Mouse (Mus musculus) neural tube, embryonic 15.5 days (tissue): ENCODE measurements around the gene Rpgrip1l. TPM values are rescaled to one million over a fixed set of nuclear protein-coding genes. Genes with fewer than 3 reads are reported as not detected.

Experiments
- ATAC-seq: fragments of 200-750 bp; cut with Nextera tagmentation; 2 replicates; pipeline ENCODE4 v1.8.0; 2017; ENCODE audit warnings: mild to moderate bottlenecking, moderate TSS enrichment, moderate library complexity; ENCODE audit not compliant: low FRiP score
- H3K27ac ChIP-seq: fragments of 300-500 bp; sonication (generic); replicated peaks from 2 replicates; pipeline ENCODE4 v1.5.1; 2015; ENCODE audit warnings: mild to moderate bottlenecking, inconsistent platforms
- H3K27me3 ChIP-seq: fragments of 300-500 bp; sonication (generic); replicated peaks from 2 replicates; pipeline ENCODE4 v1.6.1; 2015; ENCODE audit warnings: inconsistent platforms
- H3K36me3 ChIP-seq: fragments of 300-500 bp; sonication (generic); 2 replicates; pipeline ENCODE4 v1.6.1; 2015; ENCODE audit warnings: inconsistent platforms
- H3K4me1 ChIP-seq: fragments of 300-500 bp; sonication (generic); 2 replicates; pipeline ENCODE4 v1.6.1; 2015; ENCODE audit warnings: inconsistent platforms
- H3K4me2 ChIP-seq: fragments of 300-500 bp; sonication (generic); 2 replicates; pipeline ENCODE4 v1.6.1; 2015; ENCODE audit warnings: inconsistent platforms, mild to moderate bottlenecking, moderate library complexity
- H3K4me3 ChIP-seq: fragments of 300-500 bp; sonication (generic); replicated peaks from 2 replicates; pipeline ENCODE4 v1.5.1; 2015; ENCODE audit warnings: mild to moderate bottlenecking, inconsistent platforms
- H3K9ac ChIP-seq: fragments of 300-500 bp; sonication (generic); replicated peaks from 2 replicates; pipeline ENCODE4 v1.6.1; 2015; ENCODE audit warnings: mild to moderate bottlenecking, inconsistent platforms
- H3K9me3 ChIP-seq: fragments of 300-500 bp; sonication (generic); replicated peaks from 2 replicates; pipeline ENCODE4 v1.6.1; 2016; ENCODE audit warnings: inconsistent platforms
- WGBS: fragments of 180-500 bp; shearing (Covaris S2); methylation state at CpG from one replicate; pipeline ENCODE4 v1.1.7; 2015; ENCODE audit warnings: mixed read lengths; 5-methylcytosine and 5-hydroxymethylcytosine counted together
- polyA plus RNA-seq: library from polyadenylated mRNA; unstranded; fragments of >200 nt; fragmentation: Nextera tagmentation; extraction: Ambion mirVana; gene quantifications from 2 replicates; pipeline ENCODE4 v1.2.1, GENCODE M21; 2015

The Rpgrip1l gene
- polyA plus RNA-seq, 1 experiment from 2014 or later, result 10.5 TPM

- no peak for ATAC-seq
- Histone ChIP-seq H3K9me3 (no peaks in the 10 kb centered on the region), H3K27me3 (peaks cover 34% of the 10 kb centered on the region), H3K27ac (no peak overlapping the region), H3K4me2 (no peak overlapping the region), H3K36me3 (no peaks in the 10 kb centered on the region), H3K9ac (no peak overlapping the region), H3K4me1 (no peaks in the 10 kb centered on the region), H3K4me3 (no peak overlapping the region)
- WGBS, result 80% methylated on average over 12 of the region's 12 CpGs
Measured at GRCm38 (mm10) chr8:91196661-91197060, 116.4 kb downstream of the Rpgrip1l start.

- no peak for ATAC-seq
- Histone ChIP-seq H3K9me3 (no peaks in the 10 kb centered on the region), H3K9ac (no peak overlapping the region), H3K27ac (no peak overlapping the region), H3K4me1 (peaks cover 5% of the 10 kb centered on the region), H3K4me2 (no peak overlapping the region), H3K4me3 (no peak overlapping the region), H3K27me3 (peaks cover 56% of the 10 kb centered on the region), H3K36me3 (no peaks in the 10 kb centered on the region)
- 90% methylated on average over 2 of the region's 2 CpGs for WGBS
Measured at GRCm38 (mm10) chr8:91194081-91194480, 119.0 kb downstream of the Rpgrip1l start.

- no peak for ATAC-seq
- H3K9ac ChIP-seq, result no peak overlapping the region
- 87% methylated on average over 5 of the region's 5 CpGs for WGBS
- H3K36me3 ChIP-seq, result no peaks in the 10 kb centered on the region
- H3K4me3 ChIP-seq, result no peak overlapping the region
- H3K27me3 ChIP-seq, result peaks cover 60% of the 10 kb centered on the region
- no peak overlapping the region for H3K4me2 ChIP-seq
- H3K4me1 ChIP-seq, result peaks cover 5% of the 10 kb centered on the region
- no peak overlapping the region for H3K27ac ChIP-seq
- H3K9me3 ChIP-seq, result no peaks in the 10 kb centered on the region
Measured at GRCm38 (mm10) chr8:91192941-91193340, 120.1 kb downstream of the Rpgrip1l start.

- Histone ChIP-seq H3K36me3 (no peaks in the 10 kb centered on the region), H3K4me1 (peaks cover 5% of the 10 kb centered on the region), H3K27ac (no peak overlapping the region), H3K27me3 (peaks cover 60% of the 10 kb centered on the region), H3K4me3 (no peak overlapping the region), H3K9ac (no peak overlapping the region), H3K4me2 (peak overlapping the region; percentile 29), H3K9me3 (no peaks in the 10 kb centered on the region)
- 2% methylated on average over 17 of the region's 17 CpGs for WGBS
- peak; percentile 86 for ATAC-seq
Measured at GRCm38 (mm10) chr8:91190816-91191340, 122.2 kb downstream of the Rpgrip1l start.

GRCm38 (mm10) chr8:91188152-91188551, 124.9 kb downstream of the Rpgrip1l start:
- no peak for ATAC-seq
- H3K4me3 ChIP-seq, result no peak overlapping the region

GRCm38 (mm10) chr8:91186372-91186771, 126.7 kb downstream of the Rpgrip1l start:
- 78% methylated on average over 12 of the region's 12 CpGs for WGBS

More at GRCm38 (mm10) chr8:91188152-91188551, 124.9 kb downstream of the Rpgrip1l start:
- Histone ChIP-seq H3K9me3 (no peaks in the 10 kb centered on the region), H3K4me1 (peaks cover 5% of the 10 kb centered on the region), H3K36me3 (no peaks in the 10 kb centered on the region), H3K27ac (no peak overlapping the region), H3K27me3 (peaks cover 37% of the 10 kb centered on the region), H3K9ac (no peak overlapping the region), H3K4me2 (no peak overlapping the region)
- 75% methylated on average over 11 of the region's 11 CpGs for WGBS

GRCm38 (mm10) chr8:91177708-91178107, 135.4 kb downstream of the Rpgrip1l start:
- Histone ChIP-seq H3K4me3 (no peak overlapping the region), H3K36me3 (no peaks in the 10 kb centered on the region), H3K4me2 (no peak overlapping the region), H3K27ac (no peak overlapping the region), H3K4me1 (no peaks in the 10 kb centered on the region), H3K9me3 (no peaks in the 10 kb centered on the region), H3K27me3 (no peaks in the 10 kb centered on the region; the same call in 1 of the 2 replicates), H3K9ac (no peak overlapping the region)
- ATAC-seq, result no peak
- 44% methylated on average over 1 of the region's 1 CpGs for WGBS

More at GRCm38 (mm10) chr8:91186372-91186771, 126.7 kb downstream of the Rpgrip1l start:
- no peak overlapping the region for H3K27ac ChIP-seq
- peaks cover 23% of the 10 kb centered on the region for H3K27me3 ChIP-seq
- H3K4me3 ChIP-seq, result no peak overlapping the region
- no peak overlapping the region for H3K9ac ChIP-seq
- H3K36me3 ChIP-seq, result no peaks in the 10 kb centered on the region
- H3K4me1 ChIP-seq, result peaks cover 5% of the 10 kb centered on the region
- no peaks in the 10 kb centered on the region for H3K9me3 ChIP-seq
- H3K4me2 ChIP-seq, result no peak overlapping the region
- ATAC-seq, result no peak

- H3K4me1 ChIP-seq, result peaks cover 6% of the 10 kb centered on the region
- no peak overlapping the region for H3K27ac ChIP-seq
- WGBS, result 60% methylated on average over 14 of the region's 14 CpGs
- H3K27me3 ChIP-seq, result no peaks in the 10 kb centered on the region; the same call in 1 of the 2 replicates
- no peak overlapping the region for H3K4me3 ChIP-seq
- no peaks in the 10 kb centered on the region for H3K9me3 ChIP-seq
- no peak overlapping the region for H3K9ac ChIP-seq
- no peak for ATAC-seq
- no peaks in the 10 kb centered on the region for H3K36me3 ChIP-seq
- no peak overlapping the region for H3K4me2 ChIP-seq
Measured at GRCm38 (mm10) chr8:91176176-91176575, 136.9 kb downstream of the Rpgrip1l start.

GRCm38 (mm10) chr8:91171605-91172004, 141.5 kb downstream of the Rpgrip1l start:
- H3K27ac ChIP-seq, result no peak overlapping the region
- ATAC-seq, result no peak

GRCm38 (mm10) chr8:91170914-91171313, 142.1 kb downstream of the Rpgrip1l start:
- ATAC-seq, result 0 out of 2 replicates have a peak, but pooled peaks have one; percentile 41
- 16% methylated on average over 14 of the region's 14 CpGs for WGBS
- no peaks in the 10 kb centered on the region; the same call in none of the 2 replicates for H3K27me3 ChIP-seq
- no peak overlapping the region for H3K4me3 ChIP-seq
- no peak overlapping the region for H3K9ac ChIP-seq
- H3K27ac ChIP-seq, result no peak overlapping the region
- H3K4me1 ChIP-seq, result peaks cover 15% of the 10 kb centered on the region
- peak overlapping the region; percentile 45 for H3K4me2 ChIP-seq
- no peaks in the 10 kb centered on the region for H3K36me3 ChIP-seq
- H3K9me3 ChIP-seq, result no peaks in the 10 kb centered on the region

More at GRCm38 (mm10) chr8:91171605-91172004, 141.5 kb downstream of the Rpgrip1l start:
- Histone ChIP-seq H3K9ac (no peak overlapping the region), H3K27me3 (no peaks in the 10 kb centered on the region; the same call in none of the 2 replicates), H3K4me1 (peaks cover 15% of the 10 kb centered on the region), H3K4me2 (peak overlapping the region; percentile 13; the same call in 1 of the 2 replicates), H3K9me3 (no peaks in the 10 kb centered on the region), H3K4me3 (no peak overlapping the region), H3K36me3 (no peaks in the 10 kb centered on the region)
- WGBS, result 13% methylated on average over 13 of the region's 13 CpGs

GRCm38 (mm10) chr8:91170152-91170551, 142.9 kb downstream of the Rpgrip1l start:
- ATAC-seq, result no peak
- Histone ChIP-seq H3K36me3 (no peaks in the 10 kb centered on the region), H3K27ac (no peak overlapping the region), H3K4me2 (no peak overlapping the region), H3K9me3 (no peaks in the 10 kb centered on the region), H3K4me1 (peaks cover 15% of the 10 kb centered on the region), H3K9ac (no peak overlapping the region), H3K27me3 (no peaks in the 10 kb centered on the region; the same call in 1 of the 2 replicates), H3K4me3 (no peak overlapping the region)
- 79% methylated on average over 6 of the region's 6 CpGs for WGBS
